Mouse (Mus musculus): Measurements from ENCODE around the gene Rtn4r. TPM values are rescaled to one million over a fixed set of nuclear protein-coding genes. Genes with fewer than 3 reads are reported as not detected.

Gene Rtn4r
- polyA plus RNA-seq, 1 experiment from 2014 or later, result 10.7 TPM

DNA sequence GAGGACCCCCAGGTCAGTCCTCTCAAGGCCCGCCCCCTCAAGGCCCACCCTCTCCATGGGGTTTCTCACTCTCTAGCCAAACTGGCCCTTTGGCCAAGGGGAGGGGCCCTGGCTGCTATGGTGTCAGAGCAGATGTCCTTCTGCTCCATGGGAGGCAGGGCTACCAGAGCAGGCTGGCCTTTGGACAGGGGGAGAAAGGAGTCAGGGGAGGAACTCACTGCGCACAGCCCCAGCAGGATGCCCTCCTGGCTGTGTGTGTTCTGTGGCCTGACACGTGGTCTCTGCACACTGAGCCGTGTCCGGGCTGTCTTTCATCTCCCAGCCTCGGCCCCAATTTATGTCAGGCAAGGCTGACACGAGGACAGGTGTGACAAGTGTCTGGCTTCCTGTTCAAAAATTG is 8.6 kb downstream of the Rtn4r start:
- WGBS, result 72% methylated on average over 7 of the region's 7 CpGs
- DNase-seq (ENCODE audit: low spot score), result no peak
- no peak for ATAC-seq (ENCODE audit: insufficient read depth, low FRiP score, low TSS enrichment)

DNA sequence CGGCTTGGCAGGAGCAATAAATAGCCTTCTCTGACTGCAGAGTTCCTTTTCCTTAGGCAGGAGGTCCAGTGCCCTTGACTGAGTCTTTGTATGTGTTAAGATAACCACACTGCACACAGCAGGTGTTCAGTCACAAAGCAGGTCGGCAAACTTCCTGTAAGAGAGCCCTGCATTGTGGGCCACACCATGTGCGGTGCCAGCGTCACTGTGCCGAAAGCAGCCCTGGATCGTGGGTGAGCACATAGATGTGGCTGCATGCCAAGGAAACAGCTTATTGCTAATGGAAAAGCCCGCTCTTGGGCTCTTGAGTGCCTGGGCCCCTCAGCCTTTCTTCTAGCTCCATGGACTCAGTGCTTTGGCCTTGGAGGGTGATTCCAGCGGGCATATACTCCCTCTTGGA is 16.8 kb downstream of the Rtn4r start:
- Histone ChIP-seq H3K9me3 (ENCODE audit: control insufficient read depth, low read length) (no peaks in the 10 kb centered on the region), H3K9ac (ENCODE audit: low read length) (no peak overlapping the region), H3K27ac (ENCODE audit: low read depth, low read length) (no peak overlapping the region), H3K4me1 (ENCODE audit: control insufficient read depth, insufficient read depth, low read length) (peaks cover 16% of the 10 kb centered on the region), H3K4me2 (ENCODE audit: low read depth) (no peak overlapping the region), H3K4me3 (ENCODE audit: low read depth, low read length) (no peak overlapping the region), H3K27me3 (ENCODE audit: control insufficient read depth, insufficient read depth, low read length) (no peaks in the 10 kb centered on the region), H3K36me3 (ENCODE audit: control insufficient read depth, insufficient read depth, low read length) (no peaks in the 10 kb centered on the region)
- 81% methylated on average over 8 of the region's 8 CpGs for WGBS
- DNase-seq (ENCODE audit: low spot score) (no peak), ATAC-seq (ENCODE audit: insufficient read depth, low FRiP score, low TSS enrichment) (no peak)

More for the DNA sequence above, 8.6 kb downstream of the Rtn4r start:
- Histone ChIP-seq H3K36me3 (ENCODE audit: control insufficient read depth, insufficient read depth, low read length) (no peaks in the 10 kb centered on the region), H3K9me3 (ENCODE audit: control insufficient read depth, low read length) (no peaks in the 10 kb centered on the region), H3K9ac (ENCODE audit: low read length) (no peak overlapping the region), H3K27ac (ENCODE audit: low read depth, low read length) (no peak overlapping the region), H3K4me2 (ENCODE audit: low read depth) (no peak overlapping the region), H3K4me1 (ENCODE audit: control insufficient read depth, insufficient read depth, low read length) (no peaks in the 10 kb centered on the region), H3K27me3 (ENCODE audit: control insufficient read depth, insufficient read depth, low read length) (no peaks in the 10 kb centered on the region), H3K4me3 (ENCODE audit: low read depth, low read length) (no peak overlapping the region)

GRCm38 (mm10) chr16:18145341-18145867 is 18.0 kb downstream of the Rtn4r start:
- peaks cover 16% of the 10 kb centered on the region for H3K4me1 ChIP-seq (ENCODE audit: control insufficient read depth, insufficient read depth, low read length)
- no peak overlapping the region for H3K27ac ChIP-seq (ENCODE audit: low read depth, low read length)
- no peak overlapping the region for H3K4me3 ChIP-seq (ENCODE audit: low read depth, low read length)
- ATAC-seq (ENCODE audit: insufficient read depth, low FRiP score, low TSS enrichment), result no peak
- H3K9me3 ChIP-seq (ENCODE audit: control insufficient read depth, low read length), result no peaks in the 10 kb centered on the region
- H3K36me3 ChIP-seq (ENCODE audit: control insufficient read depth, insufficient read depth, low read length), result no peaks in the 10 kb centered on the region
- no peaks in the 10 kb centered on the region for H3K27me3 ChIP-seq (ENCODE audit: control insufficient read depth, insufficient read depth, low read length)
- 78% methylated on average over 5 of the region's 6 CpGs for WGBS
- no peak overlapping the region for H3K4me2 ChIP-seq (ENCODE audit: low read depth)
- H3K9ac ChIP-seq (ENCODE audit: low read length), result no peak overlapping the region
- DNase-seq (ENCODE audit: low spot score), result no peak

- DNase-seq (ENCODE audit: low spot score) (peak; percentile 73), ATAC-seq (ENCODE audit: insufficient read depth, low FRiP score, low TSS enrichment) (peak; percentile 86)
- Histone ChIP-seq H3K9ac (ENCODE audit: low read length) (no peak overlapping the region), H3K27me3 (ENCODE audit: control insufficient read depth, insufficient read depth, low read length) (no peaks in the 10 kb centered on the region), H3K4me3 (ENCODE audit: low read depth, low read length) (no peak overlapping the region), H3K27ac (ENCODE audit: low read depth, low read length) (no peak overlapping the region), H3K36me3 (ENCODE audit: control insufficient read depth, insufficient read depth, low read length) (no peaks in the 10 kb centered on the region), H3K4me1 (ENCODE audit: control insufficient read depth, insufficient read depth, low read length) (peaks cover 16% of the 10 kb centered on the region), H3K9me3 (ENCODE audit: control insufficient read depth, low read length) (no peaks in the 10 kb centered on the region), H3K4me2 (ENCODE audit: low read depth) (no peak overlapping the region)
- 12% methylated on average over 6 of the region's 6 CpGs for WGBS
Measured at GRCm38 (mm10) chr16:18148208-18148876, 20.9 kb downstream of the Rtn4r start.

DNA sequence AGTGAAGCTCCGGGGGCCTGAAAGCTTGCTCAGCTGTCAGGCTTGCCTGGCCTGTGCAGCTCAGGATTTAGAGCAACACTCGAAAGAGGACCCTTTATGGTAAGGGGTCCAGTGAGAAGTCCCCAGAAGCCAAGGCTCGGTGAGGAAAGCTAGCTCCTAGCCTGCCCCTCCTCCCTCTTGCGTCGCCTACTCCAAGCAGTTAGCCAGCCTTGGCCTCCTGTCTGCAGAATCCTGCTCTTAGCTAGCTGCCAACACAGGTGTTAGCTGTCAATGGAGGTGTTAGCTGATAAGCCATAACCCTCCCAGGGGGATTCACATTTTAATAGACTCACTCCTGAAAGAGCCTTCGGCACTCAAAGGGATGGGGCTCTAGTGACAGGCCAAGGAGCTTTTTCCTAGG is 21.8 kb downstream of the Rtn4r start:
- WGBS, result 54% methylated on average over 6 of the region's 6 CpGs
- Histone ChIP-seq H3K4me1 (ENCODE audit: control insufficient read depth, insufficient read depth, low read length) (peaks cover 17% of the 10 kb centered on the region), H3K4me2 (ENCODE audit: low read depth) (no peak overlapping the region)

GRCm38 (mm10) chr16:18152189-18152588 is 24.7 kb downstream of the Rtn4r start:
- Histone ChIP-seq H3K9me3 (ENCODE audit: control insufficient read depth, low read length) (no peaks in the 10 kb centered on the region), H3K4me2 (ENCODE audit: low read depth) (no peak overlapping the region), H3K27ac (ENCODE audit: low read depth, low read length) (no peak overlapping the region), H3K9ac (ENCODE audit: low read length) (no peak overlapping the region), H3K27me3 (ENCODE audit: control insufficient read depth, insufficient read depth, low read length) (no peaks in the 10 kb centered on the region), H3K4me3 (ENCODE audit: low read depth, low read length) (no peak overlapping the region), H3K36me3 (ENCODE audit: control insufficient read depth, insufficient read depth, low read length) (no peaks in the 10 kb centered on the region), H3K4me1 (ENCODE audit: control insufficient read depth, insufficient read depth, low read length) (peaks cover 35% of the 10 kb centered on the region)
- no peak for ATAC-seq (ENCODE audit: insufficient read depth, low FRiP score, low TSS enrichment)
- WGBS, result 91% methylated on average over 12 of the region's 12 CpGs
- no peak for DNase-seq (ENCODE audit: low spot score)

More for the DNA sequence above, 21.8 kb downstream of the Rtn4r start:
- H3K4me3 ChIP-seq (ENCODE audit: low read depth, low read length), result no peak overlapping the region
- no peaks in the 10 kb centered on the region for H3K9me3 ChIP-seq (ENCODE audit: control insufficient read depth, low read length)
- DNase-seq (ENCODE audit: low spot score) (no peak), ATAC-seq (ENCODE audit: insufficient read depth, low FRiP score, low TSS enrichment) (no peak)
- no peaks in the 10 kb centered on the region for H3K36me3 ChIP-seq (ENCODE audit: control insufficient read depth, insufficient read depth, low read length)
- no peak overlapping the region for H3K27ac ChIP-seq (ENCODE audit: low read depth, low read length)
- no peaks in the 10 kb centered on the region for H3K27me3 ChIP-seq (ENCODE audit: control insufficient read depth, insufficient read depth, low read length)
- no peak overlapping the region for H3K9ac ChIP-seq (ENCODE audit: low read length)

GRCm38 (mm10) chr16:18152769-18153445 is 25.5 kb downstream of the Rtn4r start:
- 89% methylated on average over 9 of the region's 9 CpGs for WGBS

DNA sequence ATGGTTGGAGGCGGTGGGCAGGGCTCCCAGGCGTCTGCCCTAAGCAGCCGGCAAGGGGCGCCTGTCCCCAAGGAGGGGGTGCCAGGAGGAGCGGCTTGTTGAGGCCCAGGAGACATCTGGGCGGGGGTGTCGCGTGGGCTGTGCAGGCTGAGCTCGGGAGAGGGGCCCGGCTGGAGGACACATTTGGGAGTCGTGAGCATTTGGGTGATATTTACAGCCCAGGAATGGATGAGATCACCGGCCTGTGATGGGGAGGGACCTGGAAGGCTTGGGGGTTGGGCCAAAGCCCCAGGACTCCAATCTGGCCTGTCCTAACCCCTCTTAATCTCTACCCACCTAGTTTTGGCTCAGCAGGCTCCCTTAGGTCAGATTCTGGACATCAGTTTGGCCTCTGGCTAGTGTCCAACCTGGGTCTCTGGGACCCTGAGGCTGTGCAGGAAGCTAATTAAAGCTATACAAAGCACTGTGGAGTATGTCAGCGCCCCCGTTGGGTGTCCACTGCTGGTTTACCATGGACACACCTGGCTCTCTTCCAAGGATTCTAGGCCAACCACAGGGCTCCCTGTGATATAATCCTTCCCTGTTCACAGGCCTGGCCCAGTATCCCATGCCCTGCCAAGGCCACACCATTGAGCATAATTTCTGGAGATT is 27.2 kb downstream of the Rtn4r start:
- ATAC-seq (ENCODE audit: insufficient read depth, low FRiP score, low TSS enrichment) (no peak), DNase-seq (ENCODE audit: low spot score) (no peak)
- WGBS, result 38% methylated on average over 14 of the region's 14 CpGs
- Histone ChIP-seq H3K4me2 (ENCODE audit: low read depth) (no peak overlapping the region), H3K9me3 (ENCODE audit: control insufficient read depth, low read length) (no peaks in the 10 kb centered on the region), H3K4me3 (ENCODE audit: low read depth, low read length) (no peak overlapping the region), H3K27ac (ENCODE audit: low read depth, low read length) (no peak overlapping the region), H3K27me3 (ENCODE audit: control insufficient read depth, insufficient read depth, low read length) (0 out of 2 replicates have a peak, but pooled peaks cover under 1% of the 10 kb centered on the region), H3K4me1 (ENCODE audit: control insufficient read depth, insufficient read depth, low read length) (peaks cover 23% of the 10 kb centered on the region), H3K9ac (ENCODE audit: low read length) (no peak overlapping the region), H3K36me3 (ENCODE audit: control insufficient read depth, insufficient read depth, low read length) (no peaks in the 10 kb centered on the region)

More at GRCm38 (mm10) chr16:18152769-18153445, 25.5 kb downstream of the Rtn4r start:
- DNase-seq (ENCODE audit: low spot score) (no peak), ATAC-seq (ENCODE audit: insufficient read depth, low FRiP score, low TSS enrichment) (no peak)
- Histone ChIP-seq H3K9ac (ENCODE audit: low read length) (no peak overlapping the region), H3K27ac (ENCODE audit: low read depth, low read length) (no peak overlapping the region), H3K4me2 (ENCODE audit: low read depth) (no peak overlapping the region), H3K9me3 (ENCODE audit: control insufficient read depth, low read length) (no peaks in the 10 kb centered on the region), H3K4me1 (ENCODE audit: control insufficient read depth, insufficient read depth, low read length) (peaks cover 33% of the 10 kb centered on the region), H3K4me3 (ENCODE audit: low read depth, low read length) (no peak overlapping the region), H3K27me3 (ENCODE audit: control insufficient read depth, insufficient read depth, low read length) (no peaks in the 10 kb centered on the region), H3K36me3 (ENCODE audit: control insufficient read depth, insufficient read depth, low read length) (no peaks in the 10 kb centered on the region)

Data from neural tube, embryonic 11.5 days (tissue).